Mouse (Mus musculus): ENCODE measurements around the gene Cep295nl. TPM values are rescaled to one million over a fixed set of nuclear protein-coding genes. Genes with fewer than 3 reads are reported as not detected.
"Not testable (repeated sequence)": the region's sequence is repeated elsewhere in the genome, so short reads cannot be mapped to it uniquely, and the experiment has no call there.

The Cep295nl gene
- 1 to 10 TPM in 2 of 4 experiments, under 1 TPM in 2; 0.41 to 2.9 (median 1.6) TPM for total RNA-seq (2022)

DNA sequence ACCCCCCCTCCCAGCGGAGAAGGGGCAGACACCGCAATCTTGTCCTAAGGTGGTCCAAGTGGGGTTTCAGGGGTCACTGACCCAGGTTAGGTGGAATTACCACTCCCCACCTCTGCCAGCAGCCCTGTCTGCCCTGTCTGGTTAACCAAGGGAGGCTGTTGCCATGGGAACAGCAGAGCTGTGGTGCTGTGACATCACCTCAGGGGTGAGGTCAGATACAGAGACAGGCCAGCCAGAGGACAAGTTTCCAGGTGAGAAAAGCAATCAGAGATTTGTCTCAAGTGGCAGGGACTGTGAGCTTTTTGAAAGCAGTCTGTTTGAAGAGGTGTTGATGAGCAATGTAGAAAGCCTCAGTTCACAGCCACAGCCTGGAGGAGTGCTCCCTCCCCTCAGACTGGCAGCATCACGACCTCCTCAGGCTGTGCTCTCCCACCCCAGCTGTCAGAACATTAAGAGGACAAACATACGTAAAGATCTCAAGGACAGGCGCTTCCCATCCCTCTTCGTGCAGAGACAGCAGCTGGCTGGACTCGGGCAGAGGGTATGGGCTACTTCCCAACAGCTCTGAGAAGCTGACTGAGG lies at the start of gene Cep295nl:
TSS of gene Cep295nl (minus strand) at position 101 of the 582 bp plus-strand sequence.
- DNase-seq, result no peak

DNA sequence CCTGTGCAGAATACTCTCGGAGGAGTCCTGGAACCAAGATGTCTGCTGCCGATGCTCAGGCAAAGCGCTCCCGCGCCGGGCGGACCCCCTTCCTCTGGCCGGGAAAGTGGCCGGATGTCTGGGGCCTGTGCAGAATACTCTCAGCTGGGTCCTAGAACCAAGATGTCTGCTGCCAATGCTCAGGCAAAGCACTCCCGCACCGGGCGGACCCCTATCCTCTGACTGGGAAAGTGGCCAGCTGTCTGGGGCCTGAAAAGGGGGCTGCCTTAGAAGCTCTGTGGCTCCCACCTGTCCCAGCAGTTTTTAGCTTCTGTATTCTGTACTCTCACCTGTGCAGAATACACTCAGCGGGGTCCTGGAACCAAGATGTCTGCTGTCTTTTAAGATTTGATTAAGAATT lies 45.5 kb upstream of the Cep295nl start:
- not testable (repeated sequence) for DNase-seq

DNA sequence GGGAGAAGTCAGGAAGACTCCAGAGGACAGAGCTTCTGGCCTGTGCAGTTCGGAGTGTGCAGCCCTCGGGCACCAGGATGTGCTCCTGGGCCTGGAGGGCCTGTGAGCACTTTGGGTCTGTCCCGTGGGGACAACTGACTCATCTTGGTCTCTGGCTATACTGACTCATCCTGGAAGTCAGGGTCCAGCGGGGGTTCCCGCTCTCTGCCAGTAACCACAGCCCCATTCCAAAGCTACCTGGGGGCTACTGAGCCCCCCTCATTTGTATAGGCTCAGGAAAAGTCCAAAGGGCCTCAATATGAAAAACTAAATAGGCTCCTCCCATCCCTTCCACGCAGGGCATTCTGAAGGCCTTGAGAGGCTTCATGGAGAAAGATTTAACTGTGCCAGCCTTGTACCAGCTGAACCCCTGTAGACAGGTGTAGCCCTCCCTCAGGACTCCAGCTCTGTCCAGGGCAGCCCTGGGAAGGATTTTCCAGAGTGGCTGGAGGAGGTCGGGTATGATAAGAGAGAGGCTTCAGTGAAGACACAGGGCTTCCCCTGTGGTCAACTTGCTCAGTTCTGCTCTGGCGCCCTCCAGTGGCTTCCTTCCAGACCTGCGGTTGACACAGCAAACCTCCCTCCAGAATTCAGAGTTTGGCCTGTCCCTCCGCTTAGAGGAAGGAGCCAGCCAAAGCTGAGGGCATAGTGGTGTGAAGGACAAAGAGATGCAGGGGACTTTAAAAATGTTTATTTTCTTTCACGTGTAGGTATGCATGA lies 37.1 kb upstream of the Cep295nl start:
- peak; percentile 74 for DNase-seq

DNA sequence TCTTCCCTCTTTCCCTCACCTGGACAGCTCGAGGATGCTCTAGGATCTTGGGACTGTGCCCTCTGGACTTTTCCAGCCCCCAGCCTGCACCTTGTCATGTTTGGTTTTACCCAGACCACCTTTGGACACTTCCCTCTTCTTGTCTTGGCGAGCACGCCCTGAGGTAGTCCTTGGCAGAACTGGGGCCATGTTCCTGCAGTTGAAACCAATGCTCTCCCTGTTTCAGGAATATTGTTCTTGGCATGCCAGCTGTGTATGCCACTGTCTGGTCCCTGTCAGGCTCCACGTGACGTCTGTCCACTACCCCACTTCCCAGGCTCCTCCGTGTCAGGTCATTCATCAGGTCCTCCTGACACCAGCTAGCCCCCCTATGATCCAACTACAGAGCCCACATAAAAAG lies 36.4 kb upstream of the Cep295nl start:
- DNase-seq, result no peak

DNA sequence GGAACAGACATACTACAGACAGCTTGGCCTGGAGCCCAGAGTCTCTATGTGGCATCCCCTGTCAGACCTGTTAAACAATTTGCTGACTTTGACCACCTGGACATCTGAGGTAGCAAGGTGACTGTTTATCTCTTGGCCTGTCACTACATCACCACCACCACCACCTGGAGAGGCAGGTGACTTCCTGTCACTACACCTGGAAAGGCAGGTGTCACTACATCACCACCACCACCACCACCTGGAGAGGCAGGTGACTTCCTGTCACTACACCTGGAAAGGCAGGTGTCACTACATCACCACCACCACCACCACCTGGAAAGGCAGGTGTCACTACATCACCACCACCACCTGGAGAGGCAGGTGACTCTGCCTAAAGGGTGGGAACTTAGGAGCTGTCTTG lies 34.0 kb upstream of the Cep295nl start:
- not testable (repeated sequence) for DNase-seq

DNA sequence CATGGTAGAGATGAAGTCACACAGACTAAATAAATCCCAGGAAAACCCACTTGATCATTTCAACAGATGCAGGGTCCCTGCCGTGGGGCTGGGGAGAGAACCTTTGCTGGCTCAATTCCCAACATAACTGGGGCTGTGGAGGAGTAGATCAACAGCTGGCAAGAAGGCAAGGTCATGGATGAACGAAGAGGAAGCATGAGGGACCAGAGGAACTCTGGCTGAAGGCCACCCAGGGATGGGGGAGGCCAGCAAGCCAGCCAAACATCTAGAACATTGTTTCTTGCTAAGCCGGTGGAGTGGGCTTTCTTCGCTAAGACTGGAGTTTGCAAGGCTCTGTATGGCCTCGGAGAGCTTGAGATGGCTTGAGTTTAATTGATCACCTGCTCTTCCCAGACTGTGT lies 33.6 kb upstream of the Cep295nl start:
- DNase-seq, result no peak

DNA sequence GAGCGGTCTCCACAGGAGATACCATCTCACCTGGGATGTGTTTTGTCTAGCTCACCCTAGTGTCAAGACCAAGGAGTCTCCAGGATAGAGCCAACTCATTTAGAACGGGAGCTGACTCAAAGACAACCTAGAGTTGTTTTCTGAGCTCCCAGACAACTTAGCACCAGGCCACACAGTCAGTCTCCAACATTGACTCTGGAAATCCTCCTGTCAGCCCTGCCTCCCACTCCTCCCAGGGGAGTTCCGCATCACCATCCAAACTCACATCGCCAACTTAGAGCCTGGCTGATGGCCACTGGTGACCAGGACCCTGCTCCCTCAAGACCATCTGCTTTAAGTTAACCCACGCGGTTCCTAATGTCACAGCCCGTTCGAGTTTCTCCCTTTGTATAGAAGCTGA lies 33.2 kb upstream of the Cep295nl start:
- no peak for DNase-seq

DNA sequence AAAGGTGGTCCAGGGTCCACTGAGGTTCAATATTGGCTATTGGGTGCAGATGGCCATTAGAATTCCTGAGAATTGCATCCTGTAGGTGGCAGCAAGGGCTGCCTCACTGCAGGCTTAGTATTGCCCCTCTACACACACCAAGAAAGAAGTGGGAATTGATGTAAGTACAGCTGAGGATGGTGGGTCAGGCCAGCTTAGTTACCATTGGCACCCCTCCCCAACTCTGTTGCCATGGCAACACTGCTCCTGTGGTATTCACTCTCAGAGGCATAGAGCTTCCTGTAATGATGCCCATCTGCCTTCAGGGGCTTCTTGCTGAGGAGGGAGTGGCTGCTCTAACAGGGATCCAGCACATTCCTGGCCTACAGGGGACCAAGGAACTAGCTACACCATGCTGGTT lies 32.7 kb upstream of the Cep295nl start:
- no peak for DNase-seq

DNA sequence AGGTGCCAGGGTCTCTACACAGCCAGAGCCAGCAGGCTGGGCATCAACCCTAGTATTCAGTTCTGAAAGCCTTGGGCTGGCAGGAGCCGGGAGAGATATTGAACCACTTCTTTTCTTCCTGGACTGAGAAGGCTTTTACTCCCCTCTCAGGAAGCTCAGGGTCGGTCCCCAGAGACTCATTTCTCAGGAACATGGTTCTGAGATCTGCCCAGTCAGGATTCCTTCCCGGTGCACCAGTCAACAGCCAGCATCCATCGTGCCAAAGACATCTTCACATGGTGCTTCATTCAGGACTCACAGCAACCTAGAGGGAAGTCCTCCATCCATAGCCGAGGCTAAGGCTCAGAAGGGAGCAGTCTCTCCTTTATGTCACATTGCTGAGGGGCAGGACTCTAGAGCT lies 32.2 kb upstream of the Cep295nl start:
- DNase-seq, result no peak

DNA sequence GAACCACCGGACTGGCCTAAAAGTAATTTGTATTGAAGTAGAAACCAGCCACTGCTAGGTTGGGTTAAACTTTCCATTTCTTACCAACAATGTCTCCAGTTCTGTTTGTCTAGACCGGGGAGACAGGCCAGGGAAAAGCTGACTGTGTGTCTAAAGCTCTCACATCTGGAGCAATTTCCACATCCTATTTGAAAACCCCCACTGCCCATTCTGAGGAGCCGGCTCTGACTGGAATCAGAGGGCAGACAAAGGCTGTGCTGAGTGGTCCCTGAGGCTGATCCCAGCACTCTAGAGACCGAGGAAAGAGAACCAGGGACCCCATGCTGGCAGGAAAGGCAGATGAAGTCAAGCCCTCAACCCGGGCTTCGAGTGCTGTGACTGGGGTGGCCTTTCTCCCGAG lies 30.3 kb upstream of the Cep295nl start:
- DNase-seq, result no peak

DNA sequence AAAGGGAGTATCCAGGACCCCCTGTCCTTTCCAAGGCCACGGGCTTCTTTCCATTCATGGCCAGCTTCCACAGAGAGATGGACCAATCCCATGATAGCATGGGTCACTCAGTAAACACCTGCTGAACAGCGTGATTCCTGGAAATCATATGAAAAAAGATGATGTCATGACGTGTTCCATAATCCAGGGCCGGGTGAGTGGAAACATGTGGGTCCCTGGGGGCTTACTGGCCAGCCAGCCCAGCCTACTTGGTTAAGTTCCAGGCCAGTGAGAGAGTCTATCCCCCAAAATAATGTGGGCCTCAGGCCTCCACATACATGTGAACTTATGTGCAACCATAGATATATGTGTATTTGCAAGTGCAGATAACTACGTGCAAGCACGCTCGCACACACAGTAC lies 29.6 kb upstream of the Cep295nl start:
- DNase-seq, result no peak

DNA sequence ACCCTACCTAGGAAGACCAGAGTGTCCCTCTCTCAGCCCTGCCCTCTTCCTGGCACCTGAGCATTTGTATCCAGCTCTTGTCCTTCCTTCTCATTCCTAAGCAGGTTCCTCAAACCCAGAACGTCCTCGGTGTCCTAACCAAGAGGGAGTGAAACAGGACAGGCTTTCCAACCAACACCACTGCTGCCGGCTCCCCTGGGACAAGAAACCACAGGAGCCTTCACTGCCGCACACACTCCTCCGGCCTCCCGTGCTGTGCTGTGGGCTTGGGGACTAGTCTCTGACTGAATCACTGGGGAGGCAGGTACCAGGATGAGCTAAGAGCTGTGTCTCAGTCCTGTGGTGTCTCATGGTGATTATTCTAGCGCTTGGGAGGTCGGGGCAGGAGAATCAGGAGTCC lies 27.4 kb upstream of the Cep295nl start:
- DNase-seq, result no peak

DNA sequence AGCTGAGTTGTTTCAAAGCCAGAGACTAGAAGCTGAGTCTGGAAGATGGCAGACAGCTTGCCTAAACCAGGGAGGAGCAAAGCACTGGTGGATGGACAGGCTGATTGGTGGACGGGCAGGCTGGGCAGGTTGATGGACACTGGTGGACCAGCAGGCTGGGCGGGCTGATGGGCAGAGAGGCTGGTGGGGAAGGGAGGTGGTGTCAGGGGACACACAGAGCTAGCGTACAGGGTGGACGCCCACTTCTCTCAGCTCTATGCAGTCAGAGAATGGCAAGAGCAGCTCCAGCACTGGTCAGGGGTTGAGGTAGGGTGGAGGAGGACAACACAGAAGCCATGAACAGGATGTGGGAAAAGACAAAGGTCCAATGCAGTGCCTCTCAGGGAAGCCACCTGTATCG lies 27.0 kb upstream of the Cep295nl start:
- DNase-seq, result no peak

DNA sequence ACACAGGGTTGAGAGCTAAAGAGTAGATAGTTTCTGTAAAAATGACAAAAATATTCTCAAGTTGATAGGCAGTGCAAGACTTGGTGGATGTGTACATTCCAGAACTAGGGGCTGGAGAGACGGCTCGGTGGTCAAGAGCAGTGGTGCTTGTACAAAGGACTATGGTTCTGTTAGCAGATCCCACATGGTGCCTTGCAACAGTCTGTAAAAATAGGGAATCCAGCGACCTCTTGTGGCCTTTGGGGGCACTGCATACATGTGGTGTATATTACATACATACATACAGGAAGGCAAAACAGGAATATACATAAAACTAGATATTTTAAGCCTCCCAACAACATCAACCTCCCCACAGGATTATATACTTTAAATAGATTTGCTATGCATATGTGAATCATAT lies 26.0 kb upstream of the Cep295nl start:
- no peak for DNase-seq

DNA sequence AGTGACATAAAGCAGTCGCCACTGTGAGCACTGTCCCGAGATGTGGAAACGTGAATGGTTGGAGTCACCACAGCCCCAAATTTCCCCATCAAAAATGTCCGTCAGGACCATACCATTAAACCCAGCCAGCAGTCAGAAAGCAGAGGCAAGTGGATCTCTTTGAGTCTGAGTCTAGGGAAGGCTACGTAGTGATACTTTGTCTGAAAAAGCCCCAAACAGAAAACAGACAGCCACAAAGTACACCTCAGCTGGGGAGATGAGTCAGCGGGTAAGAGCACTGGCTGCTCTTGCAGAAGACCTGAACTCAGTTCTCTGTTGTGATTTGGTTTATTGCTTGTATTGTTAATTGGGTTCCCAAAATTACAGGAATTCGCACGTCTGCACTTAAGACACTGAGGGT lies 24.3 kb upstream of the Cep295nl start:
- no peak for DNase-seq

DNA sequence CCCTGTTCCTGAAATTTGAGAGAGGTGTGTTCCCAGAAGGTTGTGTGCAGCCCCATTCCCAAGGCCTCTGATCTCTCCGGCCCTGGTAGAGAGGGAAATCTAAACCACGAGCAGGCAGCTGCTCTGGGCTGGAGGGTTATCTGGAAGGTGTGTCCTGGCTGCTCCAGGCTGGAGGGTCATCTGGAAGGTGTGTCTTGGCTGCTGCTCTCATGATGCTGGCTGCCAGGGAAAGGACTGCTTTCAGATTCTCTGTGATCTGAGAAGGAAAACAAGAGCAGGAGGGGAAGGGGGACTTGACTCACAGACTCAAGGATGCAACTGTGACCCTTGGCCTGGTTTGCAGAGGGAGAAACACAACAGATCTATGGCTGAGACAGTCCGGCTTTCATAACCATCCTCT lies 23.8 kb upstream of the Cep295nl start:
- DNase-seq, result no peak

DNA sequence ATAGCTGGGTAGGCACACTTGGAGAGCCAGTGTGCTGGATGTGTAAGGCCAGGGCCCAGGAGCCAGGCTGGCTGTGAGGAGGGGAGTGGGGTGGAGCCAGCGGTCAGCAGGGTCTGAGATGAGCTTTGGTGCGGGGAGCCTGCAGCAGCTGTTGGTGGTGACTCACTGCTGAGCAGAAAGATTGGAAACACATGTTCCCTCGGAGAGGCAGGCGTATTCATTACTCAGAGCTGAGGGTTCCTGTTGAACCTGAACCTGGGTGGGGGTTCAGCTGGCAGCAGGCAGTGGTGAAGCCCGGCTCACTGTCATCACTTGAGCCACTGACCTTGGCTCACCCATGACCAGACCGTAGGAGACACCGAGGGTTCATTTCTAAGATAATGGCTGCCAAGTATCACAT lies 22.9 kb upstream of the Cep295nl start:
- no peak for DNase-seq

DNA sequence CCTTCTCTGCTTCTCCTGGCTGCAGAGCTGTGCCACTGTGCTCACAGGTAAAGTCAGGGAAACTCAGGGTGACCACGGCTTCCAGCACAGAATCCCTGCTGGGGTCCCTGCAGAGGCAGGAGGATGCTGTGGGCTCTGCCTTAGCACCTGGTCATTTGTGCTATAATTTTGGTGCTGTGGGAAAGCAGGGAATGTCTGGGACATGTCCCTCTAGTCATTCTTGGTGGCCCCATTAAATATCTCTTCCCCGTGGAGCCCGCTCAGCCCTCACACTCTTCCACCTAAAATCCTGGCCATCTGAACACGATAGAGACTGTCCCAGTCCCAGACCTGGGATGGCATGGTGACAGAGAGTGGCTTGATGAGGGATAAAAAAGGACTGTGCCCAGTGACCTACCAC lies 21.7 kb upstream of the Cep295nl start:
- DNase-seq, result no peak

DNA sequence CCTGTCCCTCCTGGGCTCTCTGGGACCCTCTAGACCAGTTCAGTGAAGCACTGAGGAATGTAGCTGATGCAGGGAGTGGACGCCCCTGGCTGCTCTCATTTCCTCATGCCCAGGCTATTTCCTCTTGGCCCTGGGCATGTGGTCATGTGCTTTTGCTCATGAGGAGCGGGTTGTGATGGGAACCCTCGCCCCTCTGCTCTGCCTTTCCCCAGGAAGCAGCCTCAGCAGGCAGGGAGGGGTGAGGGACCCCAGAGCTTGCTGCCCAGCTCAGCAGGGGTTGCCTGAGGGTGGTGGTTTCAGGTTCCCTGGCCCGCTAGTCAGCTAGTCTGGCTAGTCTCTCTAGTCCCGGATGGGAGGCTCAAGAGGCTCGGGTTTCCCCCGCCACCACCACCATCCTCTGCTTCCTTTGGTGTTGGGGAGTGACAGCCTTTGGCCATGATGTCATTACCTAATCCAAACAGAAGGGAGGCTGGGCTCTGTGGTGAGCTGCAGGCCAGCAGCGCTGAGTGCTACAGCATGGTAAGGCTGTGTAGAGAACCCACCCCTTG lies 20.7 kb upstream of the Cep295nl start:
- no peak for DNase-seq

DNA sequence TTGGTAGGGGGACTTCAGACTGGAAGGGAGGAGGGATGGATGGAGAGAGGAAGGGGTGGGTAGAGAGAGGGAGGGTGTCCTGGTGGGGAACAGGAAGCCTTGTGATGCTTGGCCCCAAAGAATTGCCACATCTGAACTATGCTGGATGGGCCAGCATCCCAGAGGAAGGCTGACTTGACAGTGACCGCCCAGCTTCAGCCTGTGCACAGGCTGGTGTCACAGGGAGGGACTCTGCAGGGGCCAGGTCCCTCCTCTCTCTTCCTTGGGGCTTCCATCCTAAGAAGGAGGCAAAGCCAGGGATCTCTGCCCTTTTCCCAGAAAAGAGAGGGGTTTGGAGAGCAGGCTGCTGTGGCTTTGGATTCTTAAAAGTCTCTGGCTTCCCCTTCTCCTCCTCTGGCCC lies 20.2 kb upstream of the Cep295nl start:
- no peak for DNase-seq

DNA sequence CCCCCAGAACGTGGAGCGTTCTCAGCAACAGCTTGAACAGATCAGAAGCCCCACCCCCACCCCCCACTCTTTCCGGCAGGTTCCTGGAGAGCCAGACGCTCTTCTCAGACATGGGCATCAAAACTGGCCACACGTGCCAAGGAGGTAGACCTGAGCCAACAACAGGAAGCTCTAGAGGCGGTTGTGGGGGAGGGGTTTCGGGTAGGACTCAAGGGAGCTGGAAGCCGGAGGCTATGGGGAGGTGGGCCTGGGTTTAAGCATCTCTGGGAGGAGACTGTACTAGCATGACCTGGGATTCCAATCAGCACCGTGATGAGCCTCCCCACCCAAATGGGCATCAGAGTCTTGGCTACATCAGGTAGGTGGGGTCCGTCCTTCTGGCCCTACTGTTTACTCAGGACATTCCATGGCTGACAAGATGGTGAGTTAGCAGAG lies 18.6 kb upstream of the Cep295nl start:
- no peak for DNase-seq

DNA sequence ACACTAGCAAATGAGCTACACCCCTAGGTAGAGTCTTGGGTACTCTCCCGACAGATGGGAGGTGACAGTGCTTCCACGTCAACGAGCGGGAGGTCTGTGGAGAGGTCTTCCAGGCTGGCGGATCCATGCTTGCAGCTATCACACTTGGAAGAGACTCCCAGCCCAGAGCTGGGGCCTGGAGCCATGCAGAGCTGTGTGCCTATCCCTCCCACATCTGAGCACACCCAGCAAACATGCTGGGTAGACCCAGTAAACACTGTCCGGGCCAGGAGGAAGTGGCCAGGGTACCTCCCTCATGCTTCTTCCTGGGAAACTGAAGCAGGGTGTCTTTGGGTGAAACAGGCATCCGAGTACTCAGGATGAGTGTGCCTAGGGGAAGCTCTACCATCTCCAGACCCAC lies 18.2 kb upstream of the Cep295nl start:
- DNase-seq, result no peak

DNA sequence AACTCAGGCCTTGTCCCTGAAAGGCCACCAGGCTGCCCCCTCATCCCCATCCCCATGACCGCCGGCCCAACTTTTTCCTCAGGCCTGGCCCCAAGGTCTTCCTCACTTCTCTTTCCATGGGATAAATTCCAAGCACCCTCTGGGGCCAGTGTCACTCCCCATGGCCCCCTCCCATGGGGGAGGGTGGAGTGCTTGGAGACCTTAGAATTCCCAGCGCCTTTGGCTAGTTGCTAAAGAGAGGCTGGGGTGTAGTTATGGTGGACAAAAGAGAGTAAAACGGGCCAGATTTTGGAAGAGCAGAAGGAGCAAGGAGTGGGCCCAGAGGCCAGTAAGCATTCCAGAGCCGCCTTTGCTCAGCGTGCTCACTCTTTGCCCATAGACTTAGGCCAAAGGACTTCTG lies 13.3 kb upstream of the Cep295nl start, which contains the start of gene Timp2:
TSS of gene Timp2 (minus strand) at position 101 of the 400 bp plus-strand sequence.
- no peak for DNase-seq

DNA sequence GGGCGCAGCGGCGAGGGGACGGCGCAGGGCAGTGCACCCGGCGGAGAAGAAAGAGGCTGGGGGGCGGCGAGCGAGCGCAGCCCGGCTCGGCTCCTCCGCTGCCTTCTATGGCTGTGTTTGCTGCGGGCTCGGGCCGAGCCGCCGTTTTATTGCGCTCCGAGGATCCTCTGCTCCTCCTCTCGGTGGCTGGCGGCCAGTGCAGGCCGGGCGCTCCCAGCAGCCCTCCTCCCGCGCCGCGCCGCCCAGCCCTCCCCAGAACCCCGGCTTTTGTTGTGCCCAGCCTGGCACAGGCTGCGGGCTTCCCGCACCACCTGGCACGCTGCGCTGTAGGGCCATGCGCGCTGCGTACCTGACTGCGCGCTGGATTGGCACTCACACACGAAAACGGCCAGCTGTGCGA lies 12.9 kb upstream of the Cep295nl start:
- peak; percentile 60 for DNase-seq
